Mouse (Mus musculus): ENCODE data around the gene Gm21992.
A peak's percentile ranks its signal among the peaks of the same experiment; 100 is the strongest.

Gm21992 gene

GRCm38 (mm10) chr19:4811063-4811908, at the start of gene Gm21992, which contains the start of gene Rbm14:
Gm21992 (minus strand) TSS chr19:4811612.
Rbm14 (minus strand) TSS chr19:4811634.
- peak; percentile 96 for DNase-seq (ENCODE audit: low read depth)

GRCm38 (mm10) chr19:4859081-4859480, 47.7 kb upstream of the Gm21992 start:
- DNase-seq (ENCODE audit: low read depth), result peak; percentile 79

- DNase-seq (ENCODE audit: low read depth), result no peak
These were observed 44.5 kb upstream of the Gm21992 start for GRCm38 (mm10) chr19:4855951-4856350.

GRCm38 (mm10) chr19:4855470-4855820, 44.0 kb upstream of the Gm21992 start:
- no peak for DNase-seq (ENCODE audit: low read depth)

- DNase-seq (ENCODE audit: low read depth), result no peak
These were observed 43.4 kb upstream of the Gm21992 start, which contains the start of gene Ctsf for GRCm38 (mm10) chr19:4854552-4855469. Ctsf (plus strand) TSS chr19:4855130.

- no peak for DNase-seq (ENCODE audit: low read depth)
These were observed 38.9 kb upstream of the Gm21992 start for GRCm38 (mm10) chr19:4850281-4850680.

GRCm38 (mm10) chr19:4849800-4850199, 38.4 kb upstream of the Gm21992 start:
- DNase-seq (ENCODE audit: low read depth), result no peak

GRCm38 (mm10) chr19:4847490-4847889, 36.1 kb upstream of the Gm21992 start:
- no peak for DNase-seq (ENCODE audit: low read depth)

- DNase-seq (ENCODE audit: low read depth), result peak; percentile 71
These were observed 34.4 kb upstream of the Gm21992 start for GRCm38 (mm10) chr19:4845846-4846245.

GRCm38 (mm10) chr19:4842611-4843010, 31.2 kb upstream of the Gm21992 start:
- no peak for DNase-seq (ENCODE audit: low read depth)

- DNase-seq (ENCODE audit: low read depth), result no peak
These were observed 29.4 kb upstream of the Gm21992 start for GRCm38 (mm10) chr19:4840848-4841247.

- peak; percentile 94 for DNase-seq (ENCODE audit: low read depth)
These were observed 27.7 kb upstream of the Gm21992 start, which contains the start of the genes Ccs and Ccdc87 for GRCm38 (mm10) chr19:4839149-4839548. Ccs (minus strand) TSS chr19:4839332. Ccdc87 (plus strand) TSS chr19:4839366.

GRCm38 (mm10) chr19:4838526-4839140, 27.2 kb upstream of the Gm21992 start:
- no peak for DNase-seq (ENCODE audit: low read depth)

- no peak for DNase-seq (ENCODE audit: low read depth)
These were observed 25.6 kb upstream of the Gm21992 start for GRCm38 (mm10) chr19:4837049-4837448.

GRCm38 (mm10) chr19:4836096-4836495, 24.7 kb upstream of the Gm21992 start:
- DNase-seq (ENCODE audit: low read depth), result no peak

GRCm38 (mm10) chr19:4833977-4834376, 22.6 kb upstream of the Gm21992 start:
- no peak for DNase-seq (ENCODE audit: low read depth)

- DNase-seq (ENCODE audit: low read depth), result no peak
These were observed 17.7 kb upstream of the Gm21992 start for GRCm38 (mm10) chr19:4829156-4829555.

GRCm38 (mm10) chr19:4828444-4829114, 17.2 kb upstream of the Gm21992 start:
- no peak for DNase-seq (ENCODE audit: low read depth)

- DNase-seq (ENCODE audit: low read depth), result no peak
These were observed 9.4 kb upstream of the Gm21992 start for GRCm38 (mm10) chr19:4820678-4821303.

- no peak for DNase-seq (ENCODE audit: low read depth)
These were observed 5.9 kb upstream of the Gm21992 start for GRCm38 (mm10) chr19:4817182-4817835.

GRCm38 (mm10) chr19:4813015-4813414, 1.6 kb upstream of the Gm21992 start:
- no peak for DNase-seq (ENCODE audit: low read depth)
